Mouse (Mus musculus): Measurements from ENCODE around the gene Galr3. TPM values are rescaled to one million over a fixed set of nuclear protein-coding genes. Genes with fewer than 3 reads are reported as not detected.
"Not testable (repeated sequence)": the region's sequence is repeated elsewhere in the genome, so short reads cannot be mapped to it uniquely, and the experiment has no call there.

The Galr3 gene
- total RNA-seq, 2 experiments from 2014 or later, result 0.82 to 0.98 TPM

- DNase-seq (ENCODE audit: low spot score in 2 of 2), result no peak
These were observed 15.0 kb upstream of the Galr3 start for GRCm38 (mm10) chr15:79026511-79027290.

GRCm38 (mm10) chr15:79027291-79028205 is 14.1 kb upstream of the Galr3 start:
- no peak for DNase-seq (ENCODE audit: low spot score in 2 of 2)

- peak; percentile 93 to 95 for DNase-seq (ENCODE audit: low spot score in 2 of 2)
These were observed 13.4 kb upstream of the Galr3 start, which contains the start of gene H1f0 for GRCm38 (mm10) chr15:79028237-79028738. H1f0 (plus strand) TSS chr15:79028450.

- no peak for DNase-seq (ENCODE audit: low spot score in 2 of 2)
These were observed 12.7 kb upstream of the Galr3 start for GRCm38 (mm10) chr15:79028823-79029484.

- DNase-seq (ENCODE audit: low spot score in 2 of 2), result no peak
These were observed 12.0 kb upstream of the Galr3 start for GRCm38 (mm10) chr15:79029519-79030241.

GRCm38 (mm10) chr15:79030551-79031435 is 10.9 kb upstream of the Galr3 start:
- DNase-seq (ENCODE audit: low spot score in 2 of 2), result peak; percentile 73 to 87

GRCm38 (mm10) chr15:79031908-79032307 is 9.8 kb upstream of the Galr3 start:
- not testable (repeated sequence) for DNase-seq (ENCODE audit: low spot score in 2 of 2)

GRCm38 (mm10) chr15:79037913-79038328 is 3.8 kb upstream of the Galr3 start:
- DNase-seq (ENCODE audit: low spot score in 2 of 2), result peak; percentile 78 to 83

- DNase-seq (ENCODE audit: low spot score in 2 of 2), result no peak
These were observed 3.4 kb upstream of the Galr3 start for GRCm38 (mm10) chr15:79038331-79038730.

GRCm38 (mm10) chr15:79038853-79039252 is 2.8 kb upstream of the Galr3 start:
- DNase-seq (ENCODE audit: low spot score in 2 of 2), result peak; percentile 55 to 62

GRCm38 (mm10) chr15:79040501-79041416 is 926 bp upstream of the Galr3 start:
- DNase-seq (ENCODE audit: low spot score in 2 of 2), result no peak

- DNase-seq (ENCODE audit: low spot score in 2 of 2), result peak; percentile 52 to 77
These were observed 1.2 kb downstream of the Galr3 start for GRCm38 (mm10) chr15:79042721-79043491.

- DNase-seq (ENCODE audit: low spot score in 2 of 2), result no peak
These were observed 3.2 kb downstream of the Galr3 start for GRCm38 (mm10) chr15:79044837-79045236.

GRCm38 (mm10) chr15:79048186-79048585 is 6.5 kb downstream of the Galr3 start:
- no peak for DNase-seq (ENCODE audit: low spot score in 2 of 2)

- DNase-seq (ENCODE audit: low spot score in 2 of 2), result no peak
These were observed 8.6 kb downstream of the Galr3 start for GRCm38 (mm10) chr15:79050160-79050845.

- DNase-seq (ENCODE audit: low spot score in 2 of 2), result no peak
These were observed 9.3 kb downstream of the Galr3 start for GRCm38 (mm10) chr15:79050964-79051363.

Measured in left cerebral cortex, adult 18-20 months (tissue).